Comparison of ENCODE assay signal across 31 mouse cellular contexts in the genomic region with DNA sequence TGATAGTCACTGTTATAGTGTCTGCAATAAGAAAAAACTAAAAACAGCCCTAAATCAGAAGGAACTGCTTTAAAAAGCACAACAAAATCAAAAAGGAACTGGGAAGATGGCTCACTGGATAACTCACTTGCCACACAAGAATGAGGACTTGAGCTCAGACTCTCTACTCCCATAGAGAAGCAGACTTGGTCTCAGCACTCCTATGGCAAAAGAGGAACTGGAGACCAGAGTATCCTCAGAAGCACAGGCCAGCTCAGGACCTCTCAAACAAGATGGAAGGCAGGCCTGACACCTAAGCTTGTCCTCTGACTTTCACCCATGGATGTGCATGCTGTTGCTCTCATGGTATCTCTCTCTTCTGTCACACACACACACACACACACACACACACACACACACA. TPM values are rescaled to one million over a fixed set of nuclear protein-coding genes. Genes with fewer than 3 reads are reported as not detected.
DNase-seq lines count a peak whose midpoint lies in the region; ATAC-seq and TF ChIP-seq lines count a peak whose summit lies in the region.
"Had no signal": no experiment of that assay in that cellular context is flagged by ENCODE, and none has a peak within 500 bp of the region (broad histone marks: within the 10 kb centered on the region; RNA-seq: fewer than 3 reads in every experiment).

No protein-coding gene starts in this region.

- no peak for TF ChIP-seq CTCF in MEL (IDR thresholded peaks at IDR 0.05 in 2 of 3, conservative IDR thresholded peaks at IDR 0.05 in 1 of 3; ENCODE audit: control insufficient read depth in 1 of 3, insufficient read depth in 1 of 3, low read depth in 2 of 3, low read length in 3 of 3, poor library complexity in 1 of 3, severe bottlenecking in 1 of 3)

- no peak for TF ChIP-seq EP300 in MEL (IDR thresholded peaks at IDR 0.05; ENCODE audit: low read depth in 1 of 2, low read length in 2 of 2)

- peak; percentile 80 for ATAC-seq in granulocyte monocyte progenitor cell, adult 5-6 weeks (replicated peaks; ENCODE audit: poor library complexity, severe bottlenecking)
- ATAC-seq in megakaryocyte progenitor cell, adult 5-6 weeks (replicated peaks; ENCODE audit: poor library complexity), result peak; percentile 58
- ATAC-seq: forebrain, embryonic 13.5 days; forebrain, postnatal 0 days; hindbrain, embryonic 16.5 days had no signal

- H3K79me2 ChIP-seq in MEL (ENCODE audit: control insufficient read depth, insufficient read depth, low read length, poor library complexity), result no peaks in the 10 kb centered on the region

- peak; percentile 83 for DNase-seq in heart, adult 11 months
- no peak for DNase-seq in heart, adult 18-20 months
- DNase-seq in MEL (ENCODE audit: low read depth, low spot score), result peak; percentile 20
- DNase-seq in gastrocnemius, postnatal 4 days (ENCODE audit: low spot score in 2 of 2), result no peak
- DNase-seq in kidney, adult 11 months, result no peak
- DNase-seq: adrenal gland, adult 2 months; adrenal gland, postnatal 14 days; B cell, adult 2 months; cerebellum, adult 11 months; cerebellum, adult 2 months; cerebellum, adult 9-11 months; cerebellum, postnatal 25 days; embryo, embryonic 11 days; forebrain, postnatal 0 days; gastrocnemius, adult 2 months; gastrocnemius, postnatal 14 days; heart, postnatal 10 days; heart, postnatal 36 days had no signal

- no peak overlapping the region for H3K4me3 ChIP-seq in MEL (ENCODE audit: control insufficient read depth in 1 of 2, insufficient read depth in 1 of 2, low read depth in 2 of 2, low read length in 2 of 2)
- H3K4me3 ChIP-seq: embryonic facial prominence, embryonic 10.5 days; embryonic facial prominence, embryonic 13.5 days; erythroblast, embryonic 14.5 days; forebrain, embryonic 13.5 days; gastrocnemius, adult 2 months; heart, embryonic 12.5 days; heart, embryonic 15.5 days; hindbrain, embryonic 10.5 days; hindbrain, embryonic 13.5 days had no signal

- H3K9me3 ChIP-seq in MEL (replicated peaks; ENCODE audit: insufficient read depth, low read length), result no peaks in the 10 kb centered on the region
- H3K9me3 ChIP-seq: embryonic facial prominence, embryonic 10.5 days; embryonic facial prominence, embryonic 13.5 days; forebrain, embryonic 13.5 days; G1E; heart, embryonic 12.5 days; heart, embryonic 15.5 days; hindbrain, embryonic 10.5 days; hindbrain, embryonic 13.5 days had no signal

- H3K27ac ChIP-seq in MEL (ENCODE audit: control insufficient read depth, low read depth, low read length), result no peak overlapping the region
- H3K27ac ChIP-seq: embryonic facial prominence, embryonic 10.5 days; embryonic facial prominence, embryonic 13.5 days; forebrain, embryonic 13.5 days; gastrocnemius, adult 2 months; heart, embryonic 15.5 days; hindbrain, embryonic 10.5 days; hindbrain, embryonic 13.5 days had no signal

- no peak overlapping the region for H3K9ac ChIP-seq in MEL (ENCODE audit: control insufficient read depth, low read depth, low read length, poor library complexity, severe bottlenecking)
- H3K9ac ChIP-seq: embryonic facial prominence, embryonic 13.5 days; forebrain, embryonic 13.5 days; forebrain, postnatal 0 days; heart, embryonic 12.5 days; heart, embryonic 15.5 days; hindbrain, embryonic 13.5 days had no signal

- TF ChIP-seq POLR2A in MEL (IDR thresholded peaks at IDR 0.05; ENCODE audit: control insufficient read depth in 1 of 2, insufficient read depth in 1 of 2, low read depth in 1 of 2, low read length in 2 of 2, poor library complexity in 1 of 2), result no peak

- peaks cover 0 to 15% of the 10 kb centered on the region in 2 experiments; a peak in 2 of 4 replicates for H3K36me3 ChIP-seq in MEL (ENCODE audit: control insufficient read depth in 1 of 2, insufficient read depth in 2 of 2, low read length in 2 of 2)

- no peak for TF ChIP-seq RAD21 in MEL (IDR thresholded peaks at IDR 0.05; ENCODE audit: low read depth, low read length)

- H3K4me1 ChIP-seq in MEL (ENCODE audit: control insufficient read depth in 1 of 2, insufficient read depth in 2 of 2, low read length in 2 of 2), result no peaks in the 10 kb centered on the region
- H3K4me1 ChIP-seq: embryonic facial prominence, embryonic 10.5 days; embryonic facial prominence, embryonic 13.5 days; forebrain, embryonic 13.5 days; heart, embryonic 12.5 days; heart, embryonic 15.5 days; hindbrain, embryonic 10.5 days; hindbrain, embryonic 13.5 days had no signal

- H3K27me3 ChIP-seq in MEL (ENCODE audit: control insufficient read depth in 1 of 2, insufficient read depth in 2 of 2, low read length in 2 of 2), result no peaks in the 10 kb centered on the region
- H3K27me3 ChIP-seq: CH12.LX; embryonic facial prominence, embryonic 13.5 days; forebrain, embryonic 13.5 days; heart, embryonic 12.5 days; heart, embryonic 15.5 days; hindbrain, embryonic 13.5 days had no signal

TF ChIP-seq in MEL, 35 proteins besides CTCF, POLR2A, EP300 and RAD21:
- TF ChIP-seq JUND (IDR thresholded peaks at IDR 0.05; ENCODE audit: low read depth, low read length), result no peak
- no peak for TF ChIP-seq TCF12 (IDR thresholded peaks at IDR 0.05; ENCODE audit: low read depth, low read length)
- TF ChIP-seq NRF1 (IDR thresholded peaks at IDR 0.05; ENCODE audit: insufficient read depth, low read depth, low read length, poor library complexity, severe bottlenecking), result no peak
- no peak for TF ChIP-seq E2F4 (IDR thresholded peaks at IDR 0.05; ENCODE audit: borderline replicate concordance, low read depth, low read length)
- TF ChIP-seq RCOR1 (IDR thresholded peaks at IDR 0.05; ENCODE audit: low read depth, low read length), result no peak
- no peak for TF ChIP-seq ZMIZ1 (IDR thresholded peaks at IDR 0.05; ENCODE audit: low read depth, low read length)
- no peak for TF ChIP-seq MEF2A (IDR thresholded peaks at IDR 0.05; ENCODE audit: extremely low read depth, insufficient replicate concordance, low read depth, low read length, poor library complexity, severe bottlenecking)

RNA-seq across cellular contexts. Expression of a gene that starts 46.0 kb away (rescaled TPM):
- total RNA-seq in heart, adult 18-20 months (2021), result 10 to 100 TPM; 20.7 to 24.1 TPM
- total RNA-seq in MEL (2012; rRNA removed), result 0.08 TPM in 1 of 2 replicates, not detected in the other
- under 1 TPM in 1 of 2 experiments, not detected in 1; 0.25 TPM for polyA plus RNA-seq in MEL (2012; ENCODE audit: insufficient read depth in 1 of 2, insufficient read length in 2 of 2, low read depth in 1 of 2, low replicate concordance in 2 of 2, missing spikeins in 1 of 2)
- 36.4 and 39.4 TPM in 2 replicates for total RNA-seq in granulocyte monocyte progenitor cell, adult 5-6 weeks (2014; fragmentation: Nextera tagmentation)
- total RNA-seq in granulocyte monocyte progenitor cell, adult 5-6 weeks (2017), result 18.7 and 19.4 TPM in 2 replicates
- total RNA-seq in megakaryocyte progenitor cell, adult 5-6 weeks (2015), result 16.9 and 21.8 TPM in 2 replicates
- total RNA-seq in megakaryocyte progenitor cell, adult 5-6 weeks (2017), result 18.6 and 23.0 TPM in 2 replicates
- total RNA-seq in gastrocnemius, postnatal 4 days (2021), result 10 to 100 TPM in 1 of 2 experiments, 1 to 10 TPM in 1; 9.5 to 12.3 TPM
- polyA plus RNA-seq: erythroblast, embryonic 14.5 days had no signal

RNA-seq across cellular contexts. Expression of a gene that starts 51.9 kb away (rescaled TPM):
- 10 to 100 TPM; 16.4 to 17.7 TPM for total RNA-seq in heart, adult 18-20 months (2021)
- 21.1 and 23.3 TPM in 2 replicates for total RNA-seq in MEL (2012; rRNA removed)
- polyA plus RNA-seq in MEL (2012; ENCODE audit: insufficient read depth in 1 of 2, insufficient read length in 2 of 2, low read depth in 1 of 2, low replicate concordance in 2 of 2, missing spikeins in 1 of 2), result 10 to 100 TPM in 1 of 2 experiments, not detected in 1; 26.5 TPM
- 31.5 and 36.8 TPM in 2 replicates for total RNA-seq in granulocyte monocyte progenitor cell, adult 5-6 weeks (2014; fragmentation: Nextera tagmentation)
- total RNA-seq in granulocyte monocyte progenitor cell, adult 5-6 weeks (2017), result 47.4 and 54.9 TPM in 2 replicates
- total RNA-seq in megakaryocyte progenitor cell, adult 5-6 weeks (2015), result 22.1 and 24.8 TPM in 2 replicates
- total RNA-seq in megakaryocyte progenitor cell, adult 5-6 weeks (2017), result 41.4 and 49.9 TPM in 2 replicates
- 10 to 100 TPM; 26.7 to 28.5 TPM for total RNA-seq in gastrocnemius, postnatal 4 days (2021)

RNA-seq across cellular contexts. Expression of a gene that starts 52.1 kb away (rescaled TPM):
- 10 to 100 TPM; 17.3 to 18.7 TPM for total RNA-seq in heart, adult 18-20 months (2021)
- total RNA-seq in MEL (2012; rRNA removed), result 18.9 and 20.6 TPM in 2 replicates
- 10 to 100 TPM; 37.5 to 46.5 TPM for polyA plus RNA-seq in MEL (2012; ENCODE audit: insufficient read depth in 1 of 2, insufficient read length in 2 of 2, low read depth in 1 of 2, low replicate concordance in 2 of 2, missing spikeins in 1 of 2)
- 22.5 and 24.8 TPM in 2 replicates for total RNA-seq in granulocyte monocyte progenitor cell, adult 5-6 weeks (2014; fragmentation: Nextera tagmentation)
- total RNA-seq in granulocyte monocyte progenitor cell, adult 5-6 weeks (2017), result 19.8 and 23.7 TPM in 2 replicates
- total RNA-seq in megakaryocyte progenitor cell, adult 5-6 weeks (2015), result 19.3 and 22.3 TPM in 2 replicates
- total RNA-seq in megakaryocyte progenitor cell, adult 5-6 weeks (2017), result 18.4 and 18.9 TPM in 2 replicates
- 10 to 100 TPM; 17.7 to 18.8 TPM for total RNA-seq in gastrocnemius, postnatal 4 days (2021)

Comparison
In these comparisons a context has a peak if more than half of its experiments do, and no peak if none do; other contexts are left out.
1. DNase-seq: peak in heart, adult 11 months (single experiment) and MEL (single experiment); none in heart, adult 18-20 months (0 of 2), gastrocnemius, postnatal 4 days (0 of 2) and kidney, adult 11 months (single experiment).